Mouse (Mus musculus) adrenal gland, postnatal 36 days (tissue): ENCODE measurements around the gene Bnipl. TPM values are rescaled to one million over a fixed set of nuclear protein-coding genes. Genes with fewer than 3 reads are reported as not detected.

ENCODE experiments used
- DNase-seq, 2 experiments: peaks; one replicate each; pipeline ENCODE4 v3.0.0; 2021; ENCODE audit warnings: mixed read lengths in 1 of 2
- total RNA-seq, 2 experiments: library from RNA; stranded (reverse); gene quantifications; 2 replicates each; pipeline ENCODE4 v1.2.3; 2021

Gene Bnipl
- total RNA-seq, 2 experiments from 2014 or later, result 0.89 TPM; not detected in 1

DNA sequence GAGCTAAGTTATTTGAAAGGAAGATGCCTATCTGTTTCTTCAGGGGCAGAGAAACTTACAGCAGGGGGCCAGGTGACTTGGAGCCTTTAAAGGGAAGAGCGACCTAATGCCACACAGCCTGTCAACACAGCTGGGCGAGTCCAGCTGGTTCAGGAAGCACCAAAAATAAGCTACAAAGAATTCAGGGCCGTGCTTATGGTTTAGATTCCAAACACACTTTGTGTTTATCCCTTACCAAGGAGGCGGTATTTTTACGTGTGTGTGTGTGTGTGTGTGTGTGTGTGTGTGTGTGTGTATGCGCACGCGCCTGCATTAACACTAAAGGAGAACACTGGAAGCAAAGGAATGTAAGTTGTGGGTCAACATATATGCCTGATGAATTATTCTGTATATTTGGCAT is 29.8 kb upstream of the Bnipl start:
- no peak for DNase-seq

DNA sequence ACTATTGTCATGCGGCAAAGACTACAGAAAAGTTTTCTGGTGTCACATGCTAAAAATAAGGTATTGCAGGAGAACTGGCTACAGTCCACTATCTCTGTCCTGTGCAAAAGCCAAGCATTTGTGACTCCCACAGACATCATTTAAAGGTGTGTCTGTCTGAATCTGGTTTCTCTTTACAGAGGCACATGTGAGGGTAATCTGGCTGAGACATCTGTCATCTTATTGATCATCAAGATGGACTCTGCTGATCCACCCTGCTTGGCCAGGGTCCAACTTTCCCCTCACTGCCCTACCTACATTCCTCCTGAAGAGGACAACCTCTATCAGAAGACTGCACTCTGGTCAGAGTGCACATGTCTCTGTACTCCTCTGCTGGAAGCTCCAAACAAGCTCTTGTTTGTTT is 26.2 kb upstream of the Bnipl start:
- no peak for DNase-seq

DNA sequence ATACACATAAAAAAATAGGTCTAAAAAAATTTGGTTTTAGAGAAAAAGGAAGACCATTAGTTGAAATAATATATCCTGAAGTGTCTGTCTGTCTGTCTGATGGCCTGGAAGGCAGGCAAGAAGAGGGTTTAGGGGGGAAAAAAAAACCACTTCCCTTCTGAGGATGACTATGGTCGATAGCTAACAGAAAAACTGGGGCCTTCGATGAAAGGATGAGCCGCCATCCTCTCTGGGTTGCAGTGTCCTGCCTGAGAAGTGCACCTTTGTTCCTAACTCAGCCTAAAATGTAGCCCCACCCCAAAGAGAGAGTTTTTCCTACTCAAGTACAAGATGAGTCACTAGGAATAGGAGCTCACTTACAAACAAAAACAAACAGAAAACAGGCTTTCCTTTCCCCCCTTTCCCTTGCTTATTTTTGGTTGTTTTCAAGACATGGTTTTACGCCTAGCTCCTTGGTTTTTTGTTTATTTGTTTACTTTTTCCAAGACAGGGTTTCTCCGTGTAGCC is 25.5 kb upstream of the Bnipl start:
- DNase-seq, result no peak

DNA sequence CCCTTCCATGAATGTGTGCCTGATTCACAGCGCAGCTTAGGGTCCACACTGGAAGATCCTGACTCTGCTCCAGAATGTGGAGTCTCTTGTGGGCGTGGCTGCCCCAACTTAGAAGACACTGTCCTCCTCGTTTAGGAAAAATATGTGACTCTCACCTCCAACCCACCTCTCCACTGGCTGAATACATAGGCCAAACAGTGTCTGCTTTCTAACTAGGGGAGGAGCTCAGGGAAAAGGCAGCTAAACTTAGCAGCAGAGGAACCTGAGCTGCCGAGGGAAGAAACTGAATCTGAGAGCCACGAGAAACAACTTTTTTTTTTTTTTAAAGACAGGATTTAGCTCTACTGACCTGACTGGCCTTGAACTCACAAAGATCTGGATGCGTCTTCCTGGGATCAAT is 24.2 kb upstream of the Bnipl start:
- DNase-seq, result no peak

DNA sequence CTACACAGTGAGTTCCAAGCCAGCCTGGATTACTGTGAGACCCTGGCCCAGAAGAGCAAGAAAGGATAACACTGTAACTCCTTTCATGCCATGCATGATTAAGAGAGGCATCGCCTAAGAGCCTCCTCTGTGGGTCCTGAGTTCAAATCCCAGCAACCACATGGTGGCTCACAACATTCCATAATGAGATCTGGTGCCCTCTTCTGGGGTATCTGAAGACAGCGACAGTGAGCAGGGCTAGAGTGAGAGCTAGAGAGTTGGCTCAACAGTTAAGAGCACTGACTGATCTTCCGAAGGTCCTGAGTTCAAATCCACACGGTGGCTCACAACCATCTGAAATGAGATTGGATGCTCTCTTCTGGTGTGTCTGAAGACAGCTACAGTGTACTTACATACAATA is 23.5 kb upstream of the Bnipl start:
- DNase-seq, result no peak

DNA sequence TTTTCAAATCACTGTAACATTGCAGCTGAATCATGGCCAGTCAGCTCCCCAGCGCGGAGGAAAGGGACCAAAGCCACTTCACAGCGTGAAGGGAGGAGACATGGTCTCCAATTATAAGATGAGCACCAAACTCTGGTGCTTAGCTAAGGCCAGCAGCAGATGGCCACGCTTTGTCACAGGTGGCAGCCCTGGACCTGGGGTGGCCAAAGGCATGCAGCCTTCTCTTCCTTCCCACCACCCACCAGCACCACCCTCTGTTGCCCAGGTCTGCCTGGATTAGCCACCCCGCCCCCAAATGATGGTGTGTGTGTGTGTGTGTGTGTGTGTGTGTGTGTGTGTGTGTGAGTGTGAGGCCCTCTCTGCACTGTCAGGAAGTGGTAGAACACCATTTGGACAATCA is 22.5 kb upstream of the Bnipl start:
- DNase-seq, result no peak

DNA sequence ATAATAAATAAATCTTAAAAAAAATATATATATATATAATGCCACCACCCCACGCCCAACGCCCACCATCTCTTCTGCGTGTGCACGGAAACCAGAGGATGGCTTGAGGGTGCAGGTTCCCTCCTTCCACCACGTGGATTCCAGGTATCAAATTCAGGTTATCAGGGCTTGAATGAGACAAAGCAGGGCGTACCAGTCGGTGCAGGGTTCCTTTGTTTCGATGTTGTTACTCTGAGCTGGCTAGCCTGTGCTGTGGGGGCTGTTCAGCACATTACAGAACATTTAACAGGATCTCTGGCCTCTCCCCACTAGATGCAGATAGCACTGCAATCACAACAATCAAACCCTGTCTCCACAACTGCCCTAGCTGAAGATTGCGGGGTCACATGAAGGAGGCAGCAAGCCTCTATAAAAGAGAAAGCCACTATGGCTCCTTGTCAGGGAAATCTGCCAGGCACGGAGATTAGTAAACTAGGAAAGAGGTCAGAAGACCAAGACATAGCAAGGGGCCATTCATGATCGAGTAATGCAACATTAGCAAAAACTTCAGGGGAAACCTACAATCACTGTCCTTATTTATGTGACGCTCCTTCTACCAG is 19.9 kb upstream of the Bnipl start:
- DNase-seq, result no peak

DNA sequence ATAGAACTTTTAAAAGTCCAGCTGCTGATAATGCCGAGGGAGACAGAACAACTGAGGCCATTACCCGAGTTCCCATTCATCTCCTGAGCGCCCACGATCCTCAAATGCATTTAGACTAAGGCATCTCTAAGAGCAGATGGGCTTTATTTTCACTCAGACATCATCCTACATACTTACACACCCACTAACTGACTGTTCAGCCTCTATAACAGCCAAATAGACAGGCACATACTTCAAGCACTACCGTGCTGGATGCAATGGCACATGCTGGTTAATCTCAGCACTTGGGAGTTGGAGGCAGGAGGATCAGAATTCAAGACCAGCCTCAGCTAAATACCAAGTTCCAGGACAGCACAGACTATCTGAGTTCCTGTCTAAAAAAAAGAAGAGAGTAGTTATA is 18.8 kb upstream of the Bnipl start:
- no peak for DNase-seq

DNA sequence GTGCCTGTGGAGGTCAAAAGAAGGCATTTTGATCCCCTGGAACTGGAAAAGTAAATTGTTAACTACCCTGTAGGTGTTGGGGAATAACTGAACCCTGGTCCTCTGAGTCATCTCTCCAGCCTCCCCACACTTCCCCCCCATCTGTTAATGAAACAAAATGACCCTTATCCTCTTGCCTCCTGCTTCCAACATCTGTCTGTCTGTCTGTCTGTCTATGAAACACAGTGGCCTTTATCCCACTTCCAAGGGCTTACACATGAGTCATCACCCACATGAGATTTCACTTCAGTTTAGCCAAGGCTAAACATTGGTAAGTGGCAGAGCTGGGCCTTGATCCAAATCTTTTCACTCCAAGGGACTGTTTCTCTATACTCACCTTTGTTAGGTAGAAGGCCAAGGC is 16.9 kb upstream of the Bnipl start:
- peak; percentile 54 to 68 for DNase-seq

DNA sequence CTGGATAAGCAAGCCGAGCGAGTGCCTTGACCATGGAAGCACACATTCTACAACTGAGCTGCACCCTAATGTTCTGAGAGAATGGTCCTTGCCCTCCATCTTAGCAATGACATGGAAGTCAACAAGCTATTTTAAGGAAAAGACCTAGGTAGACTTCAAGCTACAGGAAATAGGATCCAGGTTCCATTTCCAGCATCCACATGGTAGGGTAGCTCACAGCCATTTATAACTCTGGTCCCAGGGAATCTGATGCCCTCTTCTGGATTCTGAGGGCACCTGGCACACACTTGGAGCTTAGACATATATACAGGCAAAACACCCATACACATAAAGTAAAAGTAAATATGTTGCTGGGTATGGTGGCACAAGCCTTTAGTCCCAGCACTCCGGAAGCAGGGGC is 15.1 kb upstream of the Bnipl start:
- no peak for DNase-seq

DNA sequence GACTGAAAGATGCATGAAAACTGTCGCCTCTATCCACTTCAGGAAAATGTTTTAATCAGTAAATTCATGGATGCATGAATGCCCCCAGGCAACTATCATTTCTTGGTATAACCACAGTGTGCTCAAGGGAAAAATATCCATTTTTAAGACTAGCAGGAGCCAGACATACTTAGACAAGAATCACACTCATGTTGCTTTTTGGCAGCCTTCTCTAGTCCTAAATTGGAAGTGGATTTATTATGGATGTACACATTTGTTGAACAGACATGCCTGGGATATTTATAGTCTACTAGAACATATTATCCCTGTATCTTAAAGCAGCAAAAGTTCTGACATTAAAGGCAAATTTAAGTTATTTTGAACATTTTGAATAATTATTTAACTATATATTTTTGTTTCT is 13.7 kb upstream of the Bnipl start:
- DNase-seq, result no peak

DNA sequence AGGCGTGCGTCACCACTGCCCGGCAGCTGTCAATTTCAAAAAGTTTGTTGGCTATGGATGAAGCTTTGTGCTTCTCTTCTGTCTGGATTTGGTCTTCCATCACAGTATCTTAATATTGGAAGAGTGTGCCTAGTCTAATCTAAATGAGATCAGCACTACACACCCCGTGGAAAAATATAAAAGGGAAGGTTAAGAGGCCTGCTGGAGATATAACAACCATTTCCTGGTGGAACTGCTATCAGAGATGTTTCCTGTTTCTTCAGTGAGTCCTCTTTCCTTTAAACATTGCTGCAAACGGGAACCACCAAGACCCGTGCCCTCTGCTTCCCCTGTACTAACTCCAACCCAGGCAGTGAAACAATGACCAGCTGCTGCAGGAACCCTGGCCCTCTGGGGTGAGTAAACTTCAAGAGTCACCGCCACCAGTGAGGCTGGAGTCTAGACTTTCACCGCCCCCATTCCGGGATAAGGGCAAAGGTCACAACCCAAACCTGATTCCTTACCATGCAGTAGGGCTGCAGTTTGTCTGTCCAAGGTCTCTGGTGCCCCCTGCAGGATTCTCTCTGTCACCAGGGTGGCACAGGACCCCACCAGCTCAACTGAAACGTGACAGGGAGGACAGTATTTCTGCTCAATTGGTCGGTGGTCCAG is 12.2 kb upstream of the Bnipl start:
- DNase-seq, result peak; percentile 74 to 86

DNA sequence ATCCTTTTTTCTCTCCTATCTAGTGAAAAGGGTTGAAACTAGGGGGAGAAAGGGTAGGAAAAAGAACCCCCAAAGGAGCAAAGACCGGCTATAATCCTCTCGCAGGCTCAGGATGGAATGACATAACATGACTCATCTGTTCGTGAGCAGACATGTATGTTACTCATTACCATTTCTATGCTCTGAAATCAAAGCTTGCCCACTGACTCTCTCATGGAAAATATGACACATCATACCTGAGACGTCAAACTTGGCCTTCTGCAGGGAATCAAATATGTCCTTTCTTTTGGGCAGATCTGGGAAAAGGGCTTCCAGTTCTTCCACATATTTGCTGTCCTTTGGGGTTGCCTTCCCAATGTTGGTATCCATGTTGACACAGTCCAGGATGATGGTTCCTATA is 11.0 kb upstream of the Bnipl start:
- no peak for DNase-seq

DNA sequence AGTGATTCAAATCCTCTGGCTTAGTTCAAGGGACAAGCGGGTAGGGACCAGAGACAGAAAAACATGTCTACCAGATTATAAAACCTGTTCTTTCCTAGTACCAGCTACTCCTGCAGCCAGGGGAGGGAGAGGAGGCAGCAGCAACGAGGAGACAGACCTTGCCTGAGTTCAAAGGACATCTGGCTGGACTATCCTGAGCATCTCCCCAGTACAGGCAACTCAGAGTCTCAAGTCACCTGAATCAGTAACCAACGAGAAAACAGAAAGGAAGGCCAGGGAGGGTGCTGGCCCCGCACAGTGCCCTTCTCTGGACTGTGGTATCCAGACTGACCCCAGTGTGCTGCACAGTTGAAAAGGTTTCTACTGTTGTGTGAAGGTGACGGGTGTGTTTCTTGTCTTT is 5.9 kb upstream of the Bnipl start:
- no peak for DNase-seq

DNA sequence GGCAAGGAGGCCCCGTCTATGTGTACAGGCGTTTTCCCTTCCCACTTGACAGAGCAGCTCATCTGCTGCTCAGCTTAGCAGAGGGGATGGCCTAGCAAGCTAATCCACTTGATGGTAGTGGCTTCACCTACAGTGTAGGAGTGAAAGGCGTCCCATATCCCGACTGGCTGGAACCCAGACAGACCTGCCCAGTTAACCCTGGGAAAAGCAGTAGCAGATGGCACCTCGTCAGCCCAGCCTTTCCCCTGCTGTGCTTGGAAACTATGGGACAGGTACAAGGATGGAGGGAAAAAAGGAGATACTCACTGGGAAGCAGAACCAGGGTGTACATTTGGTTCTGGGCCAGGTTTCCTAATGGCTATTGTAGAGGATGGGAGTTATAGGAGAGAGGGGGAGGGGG is 632 bp downstream of the Bnipl start:
- no peak for DNase-seq

DNA sequence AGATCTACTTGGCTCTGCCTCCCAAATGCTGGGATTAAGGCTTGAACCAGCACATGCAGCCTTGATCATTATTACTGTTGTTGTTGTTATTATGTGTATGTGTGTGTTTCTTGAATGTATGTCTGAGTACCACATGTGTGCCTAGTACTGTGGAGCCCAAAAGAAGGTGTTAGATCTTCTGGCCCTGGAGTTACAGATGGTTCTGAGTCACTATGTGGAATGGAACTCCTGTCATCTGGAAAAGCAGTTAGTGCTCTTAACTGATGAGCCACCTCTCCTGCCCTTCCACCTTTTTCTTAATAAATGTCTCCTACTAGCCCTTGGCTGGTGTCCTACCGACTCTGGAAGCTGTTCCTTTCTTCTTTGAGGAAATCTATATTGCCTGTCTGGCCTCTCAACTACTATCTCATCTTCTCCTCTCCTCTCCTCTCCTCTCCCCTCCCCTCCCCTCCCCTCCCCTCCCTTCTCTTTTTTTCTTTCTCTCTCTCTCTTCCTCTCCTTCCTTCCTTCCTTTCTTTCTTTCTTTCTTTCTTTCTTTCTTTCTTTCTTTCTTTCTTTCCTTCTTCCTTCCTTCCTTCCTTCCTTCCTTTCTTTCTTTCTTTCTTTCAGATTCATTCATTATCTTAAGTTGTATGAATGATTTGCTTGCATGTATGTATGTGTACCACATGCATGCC is 3.2 kb downstream of the Bnipl start:
- no peak for DNase-seq

DNA sequence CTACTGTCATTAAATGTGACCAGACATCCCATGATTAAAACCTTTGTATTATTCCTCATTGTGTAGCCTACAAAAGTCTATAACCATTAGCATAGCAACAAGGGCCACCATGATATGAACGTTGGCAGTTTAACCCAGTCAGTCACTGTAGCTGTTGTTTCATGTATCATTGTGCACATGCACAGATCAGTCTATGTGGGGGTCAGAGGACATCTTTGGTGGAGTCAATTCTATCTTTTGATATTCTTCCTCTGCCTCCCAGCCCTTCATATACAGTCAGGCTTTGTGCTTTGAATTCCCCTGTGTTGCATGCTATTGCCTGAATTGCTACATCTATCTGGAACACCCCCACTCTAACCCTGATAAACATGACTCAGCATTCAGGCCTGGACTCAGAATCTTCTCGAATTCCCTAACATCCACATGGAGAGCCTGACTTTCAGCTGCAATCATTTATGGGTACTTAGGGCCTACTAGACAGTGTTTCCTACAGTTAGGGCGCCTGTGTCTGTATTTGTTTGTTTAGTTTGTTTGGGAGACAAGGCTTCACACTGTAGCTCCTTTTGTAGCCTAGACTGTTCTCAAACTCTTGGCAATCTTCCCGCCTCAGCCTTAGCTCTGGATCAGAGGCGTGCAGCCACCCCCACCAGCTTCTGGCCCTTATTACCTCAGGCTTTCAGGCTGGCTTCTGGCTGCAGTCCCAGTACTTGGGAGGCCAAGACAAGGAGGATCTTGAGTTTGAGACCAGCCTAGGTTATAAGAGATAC is 4.3 kb downstream of the Bnipl start:
- peak; percentile 61 to 68 for DNase-seq

DNA sequence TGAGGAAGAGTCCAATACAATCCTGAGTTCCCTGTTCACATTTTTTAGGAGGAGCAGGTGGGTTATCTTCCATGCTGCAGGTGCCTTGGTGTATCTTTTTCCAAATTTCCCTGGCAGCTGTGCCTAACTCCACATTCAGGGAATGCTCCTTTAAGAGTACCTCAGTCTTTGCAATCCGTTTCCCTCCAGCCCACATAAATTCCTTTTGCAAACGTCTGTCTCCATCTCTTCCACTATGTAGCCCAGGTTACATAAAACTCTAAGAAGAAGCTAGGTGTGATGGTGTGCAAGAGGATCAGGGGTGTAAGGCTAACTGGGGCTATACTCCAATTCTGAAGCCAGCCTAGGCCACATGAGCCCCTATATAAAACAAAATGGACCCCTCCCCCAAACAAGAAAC is 7.9 kb downstream of the Bnipl start:
- DNase-seq, result no peak

DNA sequence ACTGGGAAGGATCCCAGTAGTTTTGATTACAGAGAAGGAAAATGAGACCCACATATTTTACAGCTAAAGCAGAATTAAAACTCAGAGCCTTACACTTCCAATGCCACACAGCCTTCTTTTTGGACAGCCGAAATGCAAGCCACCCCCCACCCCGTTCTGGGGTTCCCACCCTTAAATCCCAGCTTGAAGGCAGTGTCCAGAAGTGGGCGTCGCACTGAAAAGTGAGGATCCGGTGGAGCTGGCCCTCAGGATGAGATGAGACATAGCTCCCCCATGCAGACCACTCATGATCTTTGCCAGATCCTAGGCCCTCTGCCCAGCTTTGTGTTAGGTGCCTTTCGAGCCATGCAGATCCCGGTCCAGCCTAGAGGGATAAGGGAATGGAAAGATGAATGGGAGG is 9.5 kb downstream of the Bnipl start, which contains the start of gene Gm128:
TSS of gene Gm128 (minus strand) at position 101 of the 400 bp plus-strand sequence.
- no peak for DNase-seq

DNA sequence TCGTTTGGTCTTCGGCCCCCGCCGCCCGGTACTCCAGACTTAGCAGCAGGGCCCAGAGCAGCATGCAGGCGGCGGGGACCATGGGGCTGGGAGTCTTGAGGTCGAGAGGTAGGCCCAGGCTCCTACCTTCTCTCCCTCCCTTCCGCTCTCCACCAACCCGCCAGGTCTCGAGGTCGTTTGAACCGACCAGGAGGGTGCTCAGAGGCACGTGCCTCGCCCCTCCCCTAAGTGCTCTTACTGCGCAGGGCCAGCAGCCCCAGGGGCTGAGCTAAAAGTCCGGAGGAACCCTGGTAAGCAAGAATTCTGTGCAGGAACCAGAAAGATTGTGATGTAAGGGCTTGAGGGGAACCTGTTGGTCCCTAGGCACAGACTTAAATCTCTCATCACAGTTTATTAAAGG is 10.1 kb downstream of the Bnipl start:
- DNase-seq, result no peak

DNA sequence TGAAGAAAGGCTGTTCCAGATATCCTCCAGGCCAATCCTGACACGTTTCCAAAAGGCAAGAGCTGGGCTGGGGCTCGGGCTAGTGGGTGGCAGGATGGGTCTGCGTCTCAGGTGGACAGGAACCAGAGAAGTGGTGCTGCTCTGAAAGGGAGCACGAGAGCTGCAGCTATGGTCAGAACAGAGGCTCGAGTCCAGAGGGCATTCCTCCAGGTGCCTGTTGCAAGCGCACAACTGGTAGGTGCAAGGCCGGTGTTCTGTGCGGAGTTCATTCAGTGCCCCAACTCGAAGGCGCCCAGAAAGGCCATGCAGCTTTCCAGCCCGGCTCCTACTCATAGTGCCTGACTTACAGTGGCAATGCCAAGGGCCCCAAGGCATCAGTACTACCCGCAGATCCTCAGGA is 11.0 kb downstream of the Bnipl start:
- DNase-seq, result no peak

DNA sequence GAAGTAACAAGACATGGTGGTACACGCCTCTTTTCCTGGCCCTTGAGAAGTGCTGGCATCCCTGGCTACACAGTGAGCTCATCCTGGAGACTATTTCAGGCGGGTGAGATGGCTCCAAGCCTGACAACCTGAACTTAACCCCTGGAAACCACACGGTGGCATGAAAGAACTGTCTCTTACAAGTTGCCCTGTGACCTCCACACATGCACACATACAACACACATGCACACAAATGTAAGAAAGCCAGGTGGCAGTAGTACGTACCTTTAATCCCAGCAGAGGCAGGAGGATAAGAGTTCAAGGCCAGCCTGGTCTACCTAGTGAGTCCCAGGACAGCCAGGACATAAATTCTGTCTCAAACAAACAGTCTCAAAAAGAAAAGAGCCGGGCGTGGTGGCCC is 12.0 kb downstream of the Bnipl start:
- no peak for DNase-seq

DNA sequence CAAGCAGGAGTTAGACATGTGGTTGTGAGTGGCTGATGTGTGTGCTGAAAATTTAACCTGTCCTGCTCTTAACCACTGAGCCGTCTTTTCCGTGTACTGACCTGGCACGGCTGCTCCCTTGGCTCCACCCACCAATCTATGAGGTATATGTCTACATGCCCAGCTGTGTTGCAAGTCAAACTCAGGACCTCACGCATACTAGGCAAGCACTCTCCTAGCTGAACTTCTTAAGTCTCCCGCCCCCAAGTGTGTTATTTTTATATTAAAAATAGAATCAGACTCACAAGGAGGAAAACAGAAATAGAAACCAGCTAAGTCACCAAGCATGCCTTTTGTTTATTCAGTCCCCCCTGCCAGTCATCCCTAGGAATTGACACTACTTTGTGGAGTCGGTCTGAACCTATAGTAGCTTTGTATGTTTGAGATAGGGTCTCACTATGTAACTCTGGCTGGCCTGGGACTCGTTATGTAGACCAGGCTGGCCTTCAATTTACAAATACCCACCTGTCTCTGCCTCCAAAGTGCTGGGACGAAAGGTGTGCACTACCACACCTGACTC is 13.4 kb downstream of the Bnipl start:
- DNase-seq, result no peak
